Mouse (Mus musculus) C2C12 (cell line): ENCODE data around the gene Ctsc. TPM values are rescaled to one million over a fixed set of nuclear protein-coding genes. Genes with fewer than 3 reads are reported as not detected.
"Not testable (repeated sequence)": the region's sequence is repeated elsewhere in the genome, so short reads cannot be mapped to it uniquely, and the experiment has no call there.

Source experiments
- H3K27me3 ChIP-seq: one replicate; pipeline ENCODE4 v1.6.1; 2011; ENCODE audit not compliant: control insufficient read depth, insufficient read depth, insufficient read length
- H3K36me3 ChIP-seq: one replicate; pipeline ENCODE4 v1.6.1; 2011; ENCODE audit not compliant: control insufficient read depth, insufficient read depth
- H3K4me3 ChIP-seq: one replicate; pipeline ENCODE4 v1.5.1; 2011; ENCODE audit warnings: mild to moderate bottlenecking, control low read depth; ENCODE audit not compliant: poor library complexity, insufficient read depth, severe bottlenecking
- H3K79me2 ChIP-seq: one replicate; pipeline ENCODE4 v1.6.1; 2011; ENCODE audit not compliant: control insufficient read depth, insufficient read depth
- H3K79me3 ChIP-seq: one replicate; pipeline ENCODE4 v1.6.1; 2011; ENCODE audit warnings: low read depth, control low read depth
- H3ac ChIP-seq: one replicate; pipeline ENCODE3; 2011; ENCODE audit warnings: low read depth; ENCODE audit not compliant: control insufficient read depth, insufficient read length
- CEBPB ChIP-seq: IDR thresholded peaks from one replicate; pipeline ENCODE4 v1.6.1; 2011; ENCODE audit warnings: low read depth, mild to moderate bottlenecking, control low read depth, moderate library complexity
- CTCF ChIP-seq: IDR thresholded peaks from one replicate; pipeline ENCODE4 v1.5.1; 2011; ENCODE audit not compliant: control insufficient read depth, insufficient read depth, insufficient read length
- FOSL1 ChIP-seq: IDR thresholded peaks from one replicate; pipeline ENCODE4 v1.8.0; 2011; ENCODE audit warnings: mild to moderate bottlenecking, low read length; ENCODE audit not compliant: poor library complexity, insufficient read depth, severe bottlenecking
- MAX ChIP-seq: IDR thresholded peaks from one replicate; pipeline ENCODE4 v1.6.1; 2011; ENCODE audit warnings: mild to moderate bottlenecking, control low read depth
- MYOD1 ChIP-seq: IDR thresholded peaks from one replicate; pipeline ENCODE4 v1.6.1; 2011; ENCODE audit warnings: low read depth; ENCODE audit not compliant: control insufficient read depth, insufficient read length
- MYOG ChIP-seq: IDR thresholded peaks from one replicate; pipeline ENCODE4 v1.6.1; 2011; ENCODE audit not compliant: control insufficient read depth, insufficient read length; ENCODE audit errors: extremely low read depth
- USF1 ChIP-seq: IDR thresholded peaks from one replicate; pipeline ENCODE4 v1.6.1; 2011; ENCODE audit warnings: low read depth, mild to moderate bottlenecking, control low read depth, moderate library complexity
- long read RNA-seq, 2 experiments: library from polyadenylated mRNA; unstranded; transcript quantifications; one replicate each; pipeline ENCODE4 v2.0.0; 2019 to 2020
- polyA plus RNA-seq: library from polyadenylated mRNA; unstranded; fragments of >200 nt; fragmentation: generic; extraction: Trizol; gene quantifications from one replicate; pipeline ENCODE4 v1.2.1, GENCODE M21; 2012; ENCODE audit warnings: missing spikeins

Gene Ctsc
- polyA plus RNA-seq: 0.44 TPM
- long read RNA-seq, experiment 1: 0 reads
- long read RNA-seq, experiment 2, partial matches to known transcripts: 0 of 1 reads
- long read RNA-seq, experiment 2, other reads (novel, unspliced or antisense): 0 of 1 reads

DNA sequence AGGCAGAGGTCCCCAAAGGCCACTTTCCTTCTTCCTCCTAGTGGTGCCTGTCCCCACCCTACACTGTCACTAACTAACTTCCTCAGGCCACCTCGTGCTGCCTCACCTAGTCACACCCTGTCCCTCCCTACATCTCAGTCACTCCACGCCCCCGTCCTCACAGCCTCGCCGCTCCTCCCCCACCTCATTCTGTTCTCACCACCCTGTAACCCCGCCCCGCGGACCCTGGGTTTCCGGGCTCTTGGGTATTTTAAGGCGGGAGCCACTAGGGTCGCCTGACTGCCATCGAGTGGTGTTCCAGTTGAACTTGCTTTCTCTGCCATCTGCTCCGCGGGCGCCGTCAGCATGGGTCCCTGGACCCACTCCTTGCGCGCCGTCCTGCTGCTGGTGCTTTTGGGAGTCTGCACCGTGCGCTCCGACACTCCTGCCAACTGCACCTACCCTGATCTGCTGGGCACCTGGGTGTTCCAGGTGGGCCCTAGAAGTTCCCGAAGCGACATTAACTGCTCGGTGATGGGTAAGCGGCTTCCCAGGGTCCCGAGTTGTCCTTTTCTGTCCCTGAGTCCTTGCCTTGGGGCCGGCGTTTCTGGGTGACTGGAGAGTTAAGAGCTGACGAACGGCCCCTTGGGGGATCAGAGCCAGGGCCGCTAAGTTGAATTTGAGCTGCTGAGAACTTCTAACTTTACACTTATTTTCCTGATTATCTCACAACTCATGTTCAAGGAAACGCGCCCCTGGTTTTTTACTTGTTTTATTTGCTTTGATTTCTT is at the start of gene Ctsc:
TSS of gene Ctsc (plus strand) at position 228 of the 770 bp plus-strand sequence.
- no peaks in the 10 kb centered on the region for H3K79me3 ChIP-seq
- TF ChIP-seq USF1 (no peak), MYOG (no peak), CTCF (no peak), CEBPB (no peak), FOSL1 (no peak), MAX (no peak), MYOD1 (no peak)
- no peaks in the 10 kb centered on the region for H3K79me2 ChIP-seq
- peak within 1 kb of the TSS; percentile 14 for H3ac ChIP-seq
- H3K36me3 ChIP-seq: no peaks in the 10 kb centered on the region
- H3K27me3 ChIP-seq: no peaks in the 10 kb centered on the region
- H3K4me3 ChIP-seq: no peak within 1 kb of the TSS

- H3K4me3 ChIP-seq: no peak overlapping the region
- no peak for TF ChIP-seq USF1
- H3K27me3 ChIP-seq: no peaks in the 10 kb centered on the region
Measured at GRCm38 (mm10) chr7:88229051-88229450, 48.8 kb upstream of the Ctsc start.

DNA sequence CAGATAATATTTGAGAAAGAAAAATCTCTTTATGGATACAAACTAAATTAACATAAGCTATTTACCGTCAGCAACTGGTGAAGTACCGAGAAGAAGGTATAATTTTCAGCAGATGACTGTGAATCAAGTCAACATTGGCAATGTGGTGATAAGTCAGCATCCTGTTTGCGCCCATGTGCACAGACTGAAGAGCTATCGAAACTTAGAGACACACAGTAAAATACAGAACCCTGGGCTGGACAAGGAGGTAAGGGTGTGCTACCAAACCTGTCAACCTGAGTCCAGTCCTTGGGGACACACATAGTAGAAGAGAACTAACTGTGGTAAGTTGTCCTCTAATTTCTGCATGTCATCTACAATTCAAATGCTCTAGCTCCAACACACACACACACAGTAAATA is 47.8 kb upstream of the Ctsc start:
- H3K27me3 ChIP-seq: no peaks in the 10 kb centered on the region
- TF ChIP-seq MYOD1 (no peak), CTCF (no peak), MYOG (no peak), FOSL1 (no peak), MAX (no peak), CEBPB (no peak), USF1 (no peak)
- no peaks in the 10 kb centered on the region for H3K79me3 ChIP-seq
- H3ac ChIP-seq: no peak overlapping the region
- no peaks in the 10 kb centered on the region for H3K79me2 ChIP-seq
- H3K4me3 ChIP-seq: no peak overlapping the region
- no peaks in the 10 kb centered on the region for H3K36me3 ChIP-seq

More at GRCm38 (mm10) chr7:88229051-88229450, 48.8 kb upstream of the Ctsc start:
- Histone ChIP-seq H3ac (no peak overlapping the region), H3K79me3 (no peaks in the 10 kb centered on the region), H3K79me2 (no peaks in the 10 kb centered on the region), H3K36me3 (no peaks in the 10 kb centered on the region)

- Histone ChIP-seq H3K27me3 (no peaks in the 10 kb centered on the region), H3K36me3 (no peaks in the 10 kb centered on the region), H3ac (no peak overlapping the region), H3K79me2 (no peaks in the 10 kb centered on the region), H3K79me3 (no peaks in the 10 kb centered on the region), H3K4me3 (no peak overlapping the region)
- TF ChIP-seq USF1: no peak
- TF ChIP-seq MAX: no peak
- no peak for TF ChIP-seq CTCF
- TF ChIP-seq CEBPB: no peak
Measured at GRCm38 (mm10) chr7:88230756-88231522, 46.9 kb upstream of the Ctsc start.

GRCm38 (mm10) chr7:88243059-88243458 is 34.8 kb upstream of the Ctsc start:
- Histone ChIP-seq H3K36me3 (no peaks in the 10 kb centered on the region), H3ac (no peak overlapping the region), H3K27me3 (no peaks in the 10 kb centered on the region), H3K79me3 (no peaks in the 10 kb centered on the region), H3K4me3 (no peak overlapping the region), H3K79me2 (no peaks in the 10 kb centered on the region)
- TF ChIP-seq CEBPB: peak; percentile 74
- no peak for TF ChIP-seq MAX

GRCm38 (mm10) chr7:88244462-88244861 is 33.4 kb upstream of the Ctsc start:
- no peak overlapping the region for H3ac ChIP-seq
- H3K27me3 ChIP-seq: no peaks in the 10 kb centered on the region
- H3K4me3 ChIP-seq: no peak overlapping the region
- no peaks in the 10 kb centered on the region for H3K79me2 ChIP-seq
- TF ChIP-seq MYOG (no peak), MAX (no peak), MYOD1 (no peak), CEBPB (no peak), CTCF (no peak), USF1 (no peak), FOSL1 (no peak)
- no peaks in the 10 kb centered on the region for H3K79me3 ChIP-seq
- no peaks in the 10 kb centered on the region for H3K36me3 ChIP-seq

DNA sequence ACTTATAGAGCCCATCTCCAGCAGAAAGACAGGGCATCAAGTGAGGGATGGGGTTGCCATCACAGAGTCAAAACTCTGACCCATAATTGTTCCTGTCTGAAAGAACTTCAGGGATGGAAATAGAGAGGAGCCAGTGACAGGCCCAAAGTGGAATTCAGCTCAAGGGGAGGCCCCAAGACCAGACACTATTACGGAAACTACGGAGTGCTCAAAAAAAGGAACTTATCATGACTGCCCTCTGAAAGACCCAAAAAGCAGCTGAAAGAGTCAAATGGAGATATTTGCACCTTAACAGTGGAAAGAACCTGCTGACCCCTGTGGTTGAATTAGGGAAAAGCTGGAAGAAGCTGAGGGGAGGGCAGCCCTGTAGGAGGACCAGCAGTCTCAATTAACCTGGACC is 27.5 kb upstream of the Ctsc start:
- H3K79me3 ChIP-seq, H3K27me3 ChIP-seq, H3K36me3 ChIP-seq, H3K79me2 ChIP-seq, H3K4me3 ChIP-seq, H3ac ChIP-seq: not testable (repeated sequence)
